Mouse (Mus musculus) layer of hippocampus, postnatal 36 days (tissue): ENCODE data around the gene Hoxa5. TPM values are rescaled to one million over a fixed set of nuclear protein-coding genes. Genes with fewer than 3 reads are reported as not detected.

ENCODE experiments used
- DNase-seq, 2 experiments: peaks; one replicate each; pipeline ENCODE4 v3.0.0; 2022
- total RNA-seq, 2 experiments: library from RNA; stranded (reverse); gene quantifications; 2 replicates each; pipeline ENCODE4 v1.2.3; 2021

Hoxa5 gene
- total RNA-seq, 2 experiments from 2014 or later: not detected

- DNase-seq: no peak
Observed at GRCm38 (mm10) chr6:52240389-52241000, 36.1 kb upstream of the Hoxa5 start, which contains the start of gene Hoxa10. Hoxa10 (minus strand) TSS chr6:52240854.

GRCm38 (mm10) chr6:52239625-52240388 is 35.4 kb upstream of the Hoxa5 start:
- no peak for DNase-seq

GRCm38 (mm10) chr6:52238976-52239375 is 34.6 kb upstream of the Hoxa5 start:
- no peak for DNase-seq

- no peak for DNase-seq
Observed at GRCm38 (mm10) chr6:52238155-52238545, 33.8 kb upstream of the Hoxa5 start.

DNA sequence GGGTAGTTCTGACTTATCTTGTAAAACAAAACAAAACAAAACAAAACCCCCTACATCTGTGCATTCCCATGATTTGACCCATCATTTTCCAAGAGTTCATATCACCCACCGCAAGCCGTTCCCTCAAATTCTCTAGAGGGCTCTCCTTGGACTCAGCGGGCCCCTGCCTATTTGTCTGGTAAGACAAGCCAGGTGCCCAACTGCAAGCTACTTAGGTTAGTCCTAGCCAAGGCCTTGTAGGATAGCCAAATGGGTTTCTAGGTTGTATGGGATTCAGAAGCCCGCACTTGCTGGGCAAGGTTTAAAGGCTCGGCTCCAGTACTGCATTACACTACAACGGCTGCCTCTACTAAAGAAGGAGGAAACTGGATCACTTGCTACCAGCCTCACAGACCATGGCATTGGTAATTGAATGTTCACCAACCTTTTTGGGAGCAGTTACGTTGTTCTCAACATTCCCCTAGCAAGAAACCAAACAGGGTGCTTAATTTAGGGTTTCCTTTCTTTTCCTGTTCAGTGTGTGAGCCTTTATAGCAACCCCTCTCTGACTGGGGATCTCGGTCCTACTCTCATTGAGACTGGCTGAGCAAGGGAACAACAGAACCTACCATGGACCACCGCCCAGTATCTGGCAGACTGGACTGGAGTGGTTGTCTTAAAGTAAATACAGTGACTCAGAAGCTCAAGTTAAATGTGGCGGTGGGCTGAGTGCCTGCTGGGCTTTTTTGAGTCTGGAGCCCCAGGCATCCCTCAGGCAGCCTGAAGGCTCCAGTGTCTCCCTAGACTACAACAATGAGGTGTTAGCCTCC is 33.2 kb upstream of the Hoxa5 start:
- DNase-seq: no peak

- no peak for DNase-seq
Observed at GRCm38 (mm10) chr6:52236806-52237205, 32.4 kb upstream of the Hoxa5 start.

DNA sequence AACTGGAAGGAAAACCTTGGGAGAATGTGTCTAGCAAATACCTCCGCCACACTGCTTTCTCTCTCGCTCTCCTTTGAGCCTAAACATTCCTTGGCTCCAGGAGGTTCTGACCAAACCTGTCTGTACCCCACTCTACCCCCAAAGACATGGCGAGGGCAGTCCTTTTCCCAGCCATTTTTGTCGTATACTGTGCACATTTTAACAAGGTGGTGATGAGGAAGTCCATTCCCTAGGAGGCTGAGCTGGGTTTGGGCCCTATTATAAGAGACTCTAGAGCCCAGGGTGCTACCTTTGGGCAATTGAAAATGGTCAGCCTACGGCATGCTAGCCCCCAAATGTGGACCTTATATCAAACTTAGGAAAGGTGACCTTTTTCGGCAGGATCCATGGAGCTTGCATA is 31.5 kb upstream of the Hoxa5 start:
- no peak for DNase-seq

DNA sequence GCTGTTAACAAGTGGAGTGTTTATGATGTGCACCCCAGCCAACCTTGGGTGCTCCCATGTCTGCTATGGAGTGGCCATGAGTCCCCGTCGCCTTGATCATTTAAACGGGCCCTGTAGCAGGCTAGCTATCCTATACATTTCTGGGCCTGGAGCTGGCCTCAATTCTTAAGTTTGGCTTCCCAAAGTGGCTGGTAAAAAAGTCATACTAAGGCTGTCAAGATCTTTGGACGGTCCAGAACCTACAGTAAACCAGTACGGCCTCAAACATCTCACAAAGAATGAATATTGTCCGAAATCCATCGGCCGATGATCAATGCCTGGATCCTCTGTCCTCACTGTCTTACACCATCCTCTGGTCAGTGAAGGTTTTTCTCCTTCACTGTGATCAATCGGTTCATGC is 30.9 kb upstream of the Hoxa5 start:
- DNase-seq: no peak

GRCm38 (mm10) chr6:52234428-52235140 is 30.2 kb upstream of the Hoxa5 start:
- no peak for DNase-seq

DNA sequence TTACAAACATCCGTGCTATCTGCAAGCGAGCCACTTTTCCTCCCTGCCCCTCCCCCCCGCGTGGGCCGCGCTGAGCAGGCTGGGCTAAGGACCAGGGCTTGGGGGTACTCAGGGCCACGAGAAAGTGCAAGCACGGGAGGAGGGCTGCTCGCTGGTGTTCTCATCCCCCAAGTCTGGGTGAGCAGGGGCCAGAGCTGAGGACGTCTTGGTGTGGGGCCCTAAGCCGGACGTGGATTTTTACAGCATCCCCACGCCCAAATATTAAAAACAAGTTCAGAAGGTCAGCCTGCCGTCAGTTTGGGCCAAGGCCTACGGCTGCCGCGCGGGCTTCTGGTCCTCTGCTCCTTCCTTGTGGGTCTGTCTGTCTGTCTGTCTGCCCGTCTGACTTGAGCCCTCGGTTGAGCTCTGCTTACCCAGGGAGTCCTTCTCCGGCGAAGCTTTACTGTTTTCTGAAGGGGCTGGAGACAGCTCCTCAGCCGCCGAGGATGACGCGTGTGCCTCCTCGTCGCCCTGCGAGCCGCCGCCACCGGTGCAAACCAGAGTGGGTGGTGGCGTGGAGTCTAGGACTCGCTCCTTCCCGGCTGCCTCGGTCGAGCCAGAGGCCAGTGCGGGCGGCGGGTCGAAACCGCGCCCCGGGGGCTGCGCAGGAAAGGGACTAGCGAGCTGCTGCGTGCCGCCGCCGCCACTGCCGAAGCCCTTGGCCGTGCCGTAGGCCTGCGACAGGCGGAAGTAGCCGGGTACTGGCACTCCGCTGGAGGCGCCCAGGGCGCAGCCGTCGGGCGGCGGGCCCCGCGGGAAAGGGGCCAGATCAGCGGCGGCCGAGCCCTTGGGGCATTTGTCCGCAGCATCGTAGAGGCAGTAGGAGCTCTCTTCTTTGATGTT is 29.4 kb upstream of the Hoxa5 start:
- no peak for DNase-seq

- no peak for DNase-seq
Observed at GRCm38 (mm10) chr6:52232984-52233545, 28.7 kb upstream of the Hoxa5 start.

DNA sequence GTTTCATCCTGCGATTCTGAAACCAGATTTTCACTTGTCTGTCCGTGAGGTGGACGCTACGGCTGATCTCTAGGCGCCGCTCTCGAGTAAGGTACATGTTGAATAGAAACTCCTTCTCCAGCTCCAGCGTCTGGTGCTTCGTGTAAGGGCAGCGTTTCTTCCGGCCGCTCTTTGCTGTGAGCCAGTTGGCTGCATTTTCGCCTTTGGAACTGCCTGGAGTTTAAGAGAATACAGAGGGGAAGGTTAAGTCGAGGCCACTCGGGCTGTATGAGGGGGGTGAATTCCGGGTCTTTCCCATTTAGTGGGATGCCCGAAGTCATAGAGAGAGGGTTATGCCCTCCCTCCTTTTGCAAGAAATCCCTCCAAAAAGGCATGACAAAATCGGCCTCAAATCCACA is 28.2 kb upstream of the Hoxa5 start:
- DNase-seq: no peak

DNA sequence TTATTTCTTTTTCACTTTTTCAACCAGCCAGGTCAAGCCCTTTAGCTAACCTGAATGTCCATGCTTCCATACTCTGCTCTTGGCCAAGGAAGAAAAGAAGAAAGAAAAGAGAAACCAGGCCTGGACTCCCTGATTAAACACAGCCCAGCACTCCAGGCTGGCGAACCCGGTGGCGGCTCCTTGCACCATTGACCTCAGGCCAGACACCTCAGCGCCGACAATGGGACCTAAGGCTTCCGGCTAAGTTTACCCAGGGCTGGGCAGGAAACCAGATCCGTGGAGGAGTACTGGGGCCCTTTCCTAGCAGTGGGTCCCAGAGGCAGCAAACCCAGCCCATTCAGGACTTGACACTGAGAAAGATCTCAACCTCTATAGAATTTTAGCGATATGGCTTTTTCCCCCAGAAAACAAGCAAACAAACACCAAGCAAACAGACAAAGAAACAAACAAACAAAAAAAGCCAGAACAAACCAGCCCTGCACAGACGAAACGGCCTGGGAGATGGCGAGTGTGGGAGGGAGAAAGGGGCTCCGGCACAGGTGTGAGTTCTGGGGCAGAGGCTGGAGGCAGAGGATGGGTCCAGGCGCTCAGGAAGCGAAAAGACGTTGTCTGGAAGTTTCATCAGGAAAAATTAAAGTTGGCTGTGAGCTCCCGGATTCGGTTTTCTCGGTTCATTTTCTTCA is 27.6 kb upstream of the Hoxa5 start:
- DNase-seq: no peak

DNA sequence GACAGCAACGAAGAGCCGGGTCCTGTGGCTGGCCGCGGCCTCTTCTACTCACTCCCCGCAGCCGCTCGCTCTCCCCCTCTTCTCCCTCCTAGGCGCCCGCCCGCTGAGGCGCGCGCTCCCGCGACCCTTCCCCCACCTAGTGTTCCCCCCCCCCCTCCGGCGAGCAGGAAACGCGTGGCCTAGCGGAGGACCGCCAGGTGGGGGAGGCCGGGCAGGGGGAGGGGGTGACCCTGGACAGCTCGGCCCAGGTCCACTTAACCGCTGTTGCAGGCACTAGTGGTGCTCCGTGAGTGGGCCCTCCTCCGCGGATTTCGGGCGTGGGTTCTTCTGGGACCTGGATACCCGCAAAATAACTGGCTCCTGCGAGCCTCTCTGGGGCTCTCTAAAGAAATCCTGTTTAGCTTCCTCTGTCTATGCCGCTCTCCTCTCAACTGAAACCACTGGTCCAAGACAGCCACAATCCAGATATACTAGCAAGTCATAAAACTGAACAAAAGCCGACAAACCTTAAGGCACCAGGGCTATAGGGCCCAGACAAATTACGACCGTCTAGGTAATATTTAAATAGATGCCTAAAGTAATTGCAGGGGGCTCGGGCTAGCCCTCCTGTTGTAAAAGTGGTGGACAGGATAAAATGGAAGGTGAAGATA is 26.3 kb upstream of the Hoxa5 start, which contains the start of gene Hoxa9:
Gene Hoxa9, minus strand, starts transcription at position 574 of the 650 bp plus-strand sequence.
- DNase-seq: no peak

- no peak for DNase-seq
Observed at GRCm38 (mm10) chr6:52229558-52230416, 25.4 kb upstream of the Hoxa5 start.

- DNase-seq: no peak
Observed at GRCm38 (mm10) chr6:52228475-52229465, 24.4 kb upstream of the Hoxa5 start.

DNA sequence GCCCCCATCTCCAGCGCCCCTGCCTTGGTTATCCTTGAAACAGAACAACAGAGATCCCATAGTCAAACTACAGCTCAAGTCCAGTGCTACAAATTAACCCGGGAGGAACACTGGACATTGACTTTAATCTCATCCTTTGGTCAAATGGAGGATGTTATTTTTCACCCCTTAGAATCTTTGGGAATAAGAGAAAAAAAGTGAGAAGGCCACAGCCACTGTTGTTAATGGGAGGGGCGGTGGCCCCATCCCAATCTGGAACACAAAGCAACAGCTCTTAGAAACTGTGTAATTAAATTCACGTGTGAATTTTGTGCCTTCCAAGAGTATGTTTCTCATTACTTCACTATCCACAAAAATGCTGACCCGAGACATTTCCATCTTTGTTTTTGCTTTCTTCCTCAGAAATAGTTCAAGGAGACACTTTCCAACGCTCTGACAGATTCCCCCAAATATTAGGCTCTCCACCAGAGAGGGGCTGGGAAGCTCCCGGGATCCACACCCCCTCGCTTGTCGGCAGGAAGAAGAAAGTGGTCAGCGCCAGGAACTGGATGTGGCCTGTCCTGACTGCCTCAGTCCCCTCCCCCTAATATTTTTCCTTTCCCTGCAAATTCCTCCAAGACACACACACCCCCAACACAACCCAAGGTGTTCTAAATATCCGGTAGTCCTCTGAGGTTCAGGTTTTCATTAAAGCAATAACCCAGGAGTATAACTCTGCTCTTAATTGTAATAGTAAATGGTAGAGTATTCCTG is 23.3 kb upstream of the Hoxa5 start:
- DNase-seq: no peak
